Mouse (Mus musculus): ENCODE measurements around the gene Zup1. TPM values are rescaled to one million over a fixed set of nuclear protein-coding genes. Genes with fewer than 3 reads are reported as not detected.
"Not testable (repeated sequence)": the region's sequence is repeated elsewhere in the genome, so short reads cannot be mapped to it uniquely, and the experiment has no call there.

Gene Zup1
- polyA plus RNA-seq, 1 experiment from 2014 or later, result 12.8 TPM

DNA sequence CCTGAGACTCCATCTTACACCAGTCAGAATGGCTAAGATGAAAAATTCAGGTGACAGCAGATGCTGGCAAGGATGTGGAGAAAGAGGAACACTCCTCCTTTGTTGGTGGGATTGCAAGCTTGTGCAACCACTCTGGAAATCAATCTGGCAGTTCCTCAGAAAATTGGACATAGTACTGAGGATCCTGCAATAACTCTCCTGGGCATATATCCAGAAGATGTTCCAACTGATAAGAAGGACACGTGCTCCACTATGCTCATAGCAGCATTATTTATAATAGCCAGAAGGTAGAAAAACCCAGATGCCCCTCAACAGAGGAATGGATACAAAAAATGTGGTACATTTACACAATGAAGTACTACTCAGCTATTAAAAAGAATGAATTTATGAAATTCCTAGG is 49.5 kb downstream of the Zup1 start:
- ATAC-seq (ENCODE audit: extremely low read depth, insufficient number of reproducible peaks, low FRiP score, low TSS enrichment); H3K36me3 ChIP-seq; H3K4me3 ChIP-seq; H3K9me3 ChIP-seq; H3K27me3 ChIP-seq (replicated peaks); H3K9ac ChIP-seq; H3K4me1 ChIP-seq; H3K27ac ChIP-seq (replicated peaks); H3K4me2 ChIP-seq: not testable (repeated sequence)
- WGBS, result 70% methylated on average over 1 of the region's 1 CpGs

DNA sequence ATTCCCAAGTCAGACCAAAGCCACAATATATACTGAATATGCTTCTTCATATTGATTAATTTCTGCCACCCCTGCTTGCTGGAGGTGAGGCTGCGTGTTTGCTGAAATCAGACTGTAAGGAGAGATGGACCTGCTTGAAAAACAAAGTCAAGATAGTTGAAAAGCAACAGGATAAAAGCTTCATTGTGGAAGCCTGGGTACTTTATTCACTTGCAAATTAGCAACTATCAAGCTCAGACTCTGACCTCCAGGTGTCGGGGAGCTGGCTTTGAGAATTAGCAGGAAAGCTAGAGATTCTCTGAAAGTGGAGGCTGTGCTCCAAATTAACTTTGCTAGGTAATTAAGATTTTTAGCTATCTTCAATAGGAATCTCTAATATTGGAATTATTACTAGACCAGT is 68.7 kb downstream of the Zup1 start:
- not testable (repeated sequence) for ATAC-seq (ENCODE audit: extremely low read depth, insufficient number of reproducible peaks, low FRiP score, low TSS enrichment); H3K36me3 ChIP-seq; H3K4me2 ChIP-seq; H3K27me3 ChIP-seq (replicated peaks); H3K4me3 ChIP-seq; H3K9ac ChIP-seq; H3K27ac ChIP-seq (replicated peaks); H3K4me1 ChIP-seq; H3K9me3 ChIP-seq
- whole genome bisulfite sequencing, result 72% methylated on average over 2 of the region's 2 CpGs

DNA sequence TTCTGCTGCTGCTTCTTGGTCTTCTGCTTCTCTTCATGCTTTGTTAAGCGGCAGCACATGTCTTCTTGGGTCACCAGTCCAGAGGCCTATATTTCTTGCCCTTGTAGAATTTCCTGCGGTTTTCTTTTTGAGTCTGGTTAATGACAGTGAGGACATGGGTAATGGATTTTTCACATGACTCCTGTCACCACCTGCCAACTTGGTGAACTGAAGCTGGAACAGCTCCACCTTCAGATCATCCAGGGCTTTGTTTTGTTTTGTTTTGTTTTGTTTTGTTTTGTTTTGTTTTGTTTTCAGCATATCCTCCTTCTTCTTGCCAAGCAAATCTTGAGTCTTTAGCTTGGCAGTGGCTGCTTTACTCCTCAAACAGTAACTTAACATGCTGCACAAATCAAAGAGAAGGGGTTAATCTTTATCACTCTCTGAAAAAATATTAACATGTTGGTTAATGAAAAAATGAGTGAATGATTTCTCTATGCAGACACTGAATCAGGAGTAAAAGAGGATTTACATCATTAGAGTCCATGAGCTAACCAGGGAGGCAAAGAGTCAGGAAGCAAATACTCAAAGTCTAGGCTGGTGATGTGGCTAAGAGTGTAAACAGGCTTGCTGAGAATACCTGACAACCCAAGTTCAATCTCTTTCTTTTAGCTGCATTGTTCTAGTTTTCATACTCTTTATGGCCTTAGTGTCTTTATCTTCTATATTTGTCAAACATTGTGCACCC is 78.2 kb downstream of the Zup1 start:
- ATAC-seq (ENCODE audit: extremely low read depth, insufficient number of reproducible peaks, low FRiP score, low TSS enrichment), result no peak
- Histone ChIP-seq H3K4me1 (no peaks in the 10 kb centered on the region), H3K4me3 (no peak overlapping the region), H3K9ac (no peak overlapping the region), H3K4me2 (no peak overlapping the region), H3K9me3 (no peaks in the 10 kb centered on the region), H3K27me3 (replicated peaks) (no peaks in the 10 kb centered on the region), H3K36me3 (no peaks in the 10 kb centered on the region), H3K27ac (replicated peaks) (no peak overlapping the region)
- 76% methylated on average over 2 of the region's 2 CpGs for WGBS

DNA sequence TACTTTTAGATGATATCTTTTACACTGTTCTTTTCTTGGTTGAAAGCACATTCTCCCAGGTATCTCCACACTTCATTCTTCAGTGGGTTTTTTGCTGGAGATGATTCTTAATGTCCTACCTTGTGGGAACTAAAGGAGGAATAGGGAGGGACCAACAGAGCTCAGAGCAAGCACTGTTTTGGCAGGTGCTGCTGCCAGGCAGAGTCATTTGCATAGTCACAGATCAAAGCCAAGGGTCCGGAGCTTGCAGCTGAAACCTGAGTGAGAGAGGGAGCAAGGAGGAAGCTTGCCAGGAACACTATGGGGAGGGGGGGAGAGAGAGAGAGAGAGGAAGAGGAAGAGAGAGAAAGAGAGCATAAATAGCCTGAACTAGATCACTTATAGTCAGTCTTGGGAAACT is 80.6 kb downstream of the Zup1 start:
- Histone ChIP-seq H3K4me2 (no peak overlapping the region), H3K4me1 (no peaks in the 10 kb centered on the region), H3K9me3 (no peaks in the 10 kb centered on the region), H3K36me3 (no peaks in the 10 kb centered on the region), H3K27me3 (replicated peaks) (no peaks in the 10 kb centered on the region), H3K9ac (no peak overlapping the region), H3K4me3 (no peak overlapping the region), H3K27ac (replicated peaks) (no peak overlapping the region)
- ATAC-seq (ENCODE audit: extremely low read depth, insufficient number of reproducible peaks, low FRiP score, low TSS enrichment), result no peak
- WGBS, result 17% methylated on average over 1 of the region's 1 CpGs

Other genes with a start within 250 kb of the Zup1 start
- not detected in 2 replicates for gene Sult3a2, start 164.6 kb downstream of the Zup1 start, polyA plus RNA-seq (2015; fragmentation: Nextera tagmentation; extraction: Ambion mirVana)
- gene Sult3a1, start 93.5 kb downstream of the Zup1 start, polyA plus RNA-seq (2015; fragmentation: Nextera tagmentation; extraction: Ambion mirVana), result not detected in 2 replicates
- gene Rsph4a, start 46.2 kb downstream of the Zup1 start, polyA plus RNA-seq (2015; fragmentation: Nextera tagmentation; extraction: Ambion mirVana), result 0.04 TPM in 1 of 2 replicates, not detected in the other
- 95.4 and 95.6 TPM in 2 replicates for gene Rwdd1, start 68.4 kb upstream of the Zup1 start, polyA plus RNA-seq (2015; fragmentation: Nextera tagmentation; extraction: Ambion mirVana)
- not detected in 2 replicates for gene Trappc3l, start 86.3 kb upstream of the Zup1 start, polyA plus RNA-seq (2015; fragmentation: Nextera tagmentation; extraction: Ambion mirVana)
- not detected in 2 replicates for gene Calhm4, start 93.0 kb upstream of the Zup1 start, polyA plus RNA-seq (2015; fragmentation: Nextera tagmentation; extraction: Ambion mirVana)
- gene Calhm5, start 145.2 kb upstream of the Zup1 start, polyA plus RNA-seq (2015; fragmentation: Nextera tagmentation; extraction: Ambion mirVana), result 1.5 and 1.7 TPM in 2 replicates
- 0.50 and 0.53 TPM in 2 replicates for gene Calhm6, start 176.7 kb upstream of the Zup1 start, polyA plus RNA-seq (2015; fragmentation: Nextera tagmentation; extraction: Ambion mirVana)

Measured in heart, embryonic 13.5 days (tissue).